Mouse (Mus musculus) erythroblast, embryonic 14.5 days (primary cell): ENCODE results near the gene Hspa5. TPM values are rescaled to one million over a fixed set of nuclear protein-coding genes. Genes with fewer than 3 reads are reported as not detected.
"Not testable (repeated sequence)": the region's sequence is repeated elsewhere in the genome, so short reads cannot be mapped to it uniquely, and the experiment has no call there.

Experiments
- H3K27me3 ChIP-seq: 2 replicates; pipeline ENCODE4 v1.6.1; 2012; ENCODE audit warnings: inconsistent platforms; ENCODE audit not compliant: control insufficient read depth
- H3K36me3 ChIP-seq: 2 replicates; pipeline ENCODE4 v1.6.1; 2012; ENCODE audit warnings: mild to moderate bottlenecking, inconsistent platforms; ENCODE audit not compliant: control insufficient read depth
- H3K4me1 ChIP-seq: 2 replicates; pipeline ENCODE4 v1.6.1; 2012; ENCODE audit warnings: inconsistent platforms; ENCODE audit not compliant: control insufficient read depth
- H3K4me3 ChIP-seq: replicated peaks from 2 replicates; pipeline ENCODE3; 2012; ENCODE audit warnings: moderate library complexity, mild to moderate bottlenecking, inconsistent platforms
- H3K9me3 ChIP-seq: 2 replicates; pipeline ENCODE4 v1.6.1; 2012; ENCODE audit warnings: low read length, inconsistent platforms, mixed read lengths; ENCODE audit not compliant: control insufficient read depth
- GATA1 ChIP-seq: IDR thresholded peaks from 2 replicates; pipeline ENCODE4 v1.6.1; 2012; ENCODE audit warnings: low read length, inconsistent platforms, mixed read lengths
- TAL1 ChIP-seq: IDR thresholded peaks from 3 replicates; pipeline ENCODE4 v1.6.1; 2012; ENCODE audit warnings: low read length, inconsistent platforms, mixed read lengths
- polyA plus RNA-seq: library from polyadenylated mRNA; stranded (reverse); fragments of >175 nt; gene quantifications from 2 replicates; pipeline ENCODE4 v1.2.3, GENCODE M21; 2012

Hspa5 gene
- polyA plus RNA-seq, 1 experiment = 12.3 TPM

- peaks cover 90% of the 10 kb centered on the region for H3K36me3 ChIP-seq
- no peaks in the 10 kb centered on the region for H3K9me3 ChIP-seq
- TF ChIP-seq GATA1 = no peak
- TF ChIP-seq TAL1 = no peak
- peaks cover 65% of the 10 kb centered on the region for H3K4me1 ChIP-seq
- no peak overlapping the region for H3K4me3 ChIP-seq
- no peaks in the 10 kb centered on the region for H3K27me3 ChIP-seq
Observed at GRCm38 (mm10) chr2:34745673-34746072, 26.1 kb upstream of the Hspa5 start.

GRCm38 (mm10) chr2:34748479-34748878 lies 23.3 kb upstream of the Hspa5 start:
- Histone ChIP-seq H3K4me1 (peaks cover 60% of the 10 kb centered on the region), H3K4me3 (no peak overlapping the region), H3K27me3 (no peaks in the 10 kb centered on the region), H3K36me3 (peaks cover 77% of the 10 kb centered on the region), H3K9me3 (no peaks in the 10 kb centered on the region)
- TF ChIP-seq GATA1 (no peak), TAL1 (no peak)

- no peaks in the 10 kb centered on the region for H3K27me3 ChIP-seq
- TF ChIP-seq TAL1 (no peak), GATA1 (no peak)
- peak overlapping the region; percentile 45 for H3K4me3 ChIP-seq
- peaks cover 58% of the 10 kb centered on the region for H3K4me1 ChIP-seq
- H3K9me3 ChIP-seq = no peaks in the 10 kb centered on the region
- peaks cover 61% of the 10 kb centered on the region for H3K36me3 ChIP-seq
Observed at GRCm38 (mm10) chr2:34750245-34750644, 21.5 kb upstream of the Hspa5 start.

GRCm38 (mm10) chr2:34753811-34754550 lies 17.8 kb upstream of the Hspa5 start:
- Histone ChIP-seq H3K4me1 (peaks cover 50% of the 10 kb centered on the region), H3K4me3 (peak overlapping the region; percentile 93), H3K27me3 (no peaks in the 10 kb centered on the region; the same call in 1 of the 2 replicates), H3K9me3 (no peaks in the 10 kb centered on the region), H3K36me3 (peaks cover 30% of the 10 kb centered on the region)
- TF ChIP-seq TAL1 (no peak), GATA1 (no peak)

GRCm38 (mm10) chr2:34754551-34755358 lies 17.0 kb upstream of the Hspa5 start, which contains the start of gene Gapvd1:
Gene Gapvd1, minus strand, starts transcription at chr2:34755232.
- no peaks in the 10 kb centered on the region; the same call in 1 of the 2 replicates for H3K27me3 ChIP-seq
- H3K9me3 ChIP-seq = no peaks in the 10 kb centered on the region
- H3K36me3 ChIP-seq = peaks cover 24% of the 10 kb centered on the region
- TF ChIP-seq GATA1 = no peak
- no peak for TF ChIP-seq TAL1
- H3K4me3 ChIP-seq = peak within 1 kb of the TSS; percentile 93
- peaks cover 46% of the 10 kb centered on the region for H3K4me1 ChIP-seq

- no peaks in the 10 kb centered on the region; the same call in 1 of the 2 replicates for H3K27me3 ChIP-seq
- TF ChIP-seq GATA1 (no peak), TAL1 (no peak)
- H3K4me3 ChIP-seq = no peak overlapping the region
- peaks cover 34% of the 10 kb centered on the region for H3K4me1 ChIP-seq
- H3K36me3 ChIP-seq = peaks cover 2% of the 10 kb centered on the region
- H3K9me3 ChIP-seq = no peaks in the 10 kb centered on the region
Observed at GRCm38 (mm10) chr2:34757341-34757740, 14.4 kb upstream of the Hspa5 start.

- not testable (repeated sequence) for H3K36me3 ChIP-seq, H3K9me3 ChIP-seq
Observed at GRCm38 (mm10) chr2:34761272-34761671, 10.5 kb upstream of the Hspa5 start.

GRCm38 (mm10) chr2:34762174-34762573 lies 9.6 kb upstream of the Hspa5 start:
- Histone ChIP-seq H3K36me3 (no peaks in the 10 kb centered on the region; the same call in 1 of the 2 replicates), H3K4me1 (peaks cover 37% of the 10 kb centered on the region)

More at GRCm38 (mm10) chr2:34761272-34761671, 10.5 kb upstream of the Hspa5 start:
- not testable (repeated sequence) for H3K4me3 ChIP-seq, H3K27me3 ChIP-seq
- peaks cover 38% of the 10 kb centered on the region for H3K4me1 ChIP-seq

GRCm38 (mm10) chr2:34762872-34763271 lies 8.9 kb upstream of the Hspa5 start:
- TF ChIP-seq TAL1 (no peak), GATA1 (no peak)
- peaks cover 33% of the 10 kb centered on the region for H3K4me1 ChIP-seq
- H3K27me3 ChIP-seq = no peaks in the 10 kb centered on the region
- no peak overlapping the region for H3K4me3 ChIP-seq
- H3K9me3 ChIP-seq = peaks cover 11% of the 10 kb centered on the region
- H3K36me3 ChIP-seq = no peaks in the 10 kb centered on the region; the same call in 1 of the 2 replicates

More at GRCm38 (mm10) chr2:34762174-34762573, 9.6 kb upstream of the Hspa5 start:
- Histone ChIP-seq H3K27me3 (no peaks in the 10 kb centered on the region; the same call in 1 of the 2 replicates), H3K4me3 (peak overlapping the region; percentile 9), H3K9me3 (peaks cover 8% of the 10 kb centered on the region)
- peak; percentile 51; the same call in 2 of the 3 replicates for TF ChIP-seq TAL1
- peak; percentile 32; the same call in 1 of the 2 replicates for TF ChIP-seq GATA1
